Mouse (Mus musculus): ENCODE results near the gene Os9. TPM values are rescaled to one million over a fixed set of nuclear protein-coding genes. Genes with fewer than 3 reads are reported as not detected.

Os9 gene
- total and polyA plus RNA-seq, 3 experiments = 55.4 to 126 (median 99.7) TPM

DNA sequence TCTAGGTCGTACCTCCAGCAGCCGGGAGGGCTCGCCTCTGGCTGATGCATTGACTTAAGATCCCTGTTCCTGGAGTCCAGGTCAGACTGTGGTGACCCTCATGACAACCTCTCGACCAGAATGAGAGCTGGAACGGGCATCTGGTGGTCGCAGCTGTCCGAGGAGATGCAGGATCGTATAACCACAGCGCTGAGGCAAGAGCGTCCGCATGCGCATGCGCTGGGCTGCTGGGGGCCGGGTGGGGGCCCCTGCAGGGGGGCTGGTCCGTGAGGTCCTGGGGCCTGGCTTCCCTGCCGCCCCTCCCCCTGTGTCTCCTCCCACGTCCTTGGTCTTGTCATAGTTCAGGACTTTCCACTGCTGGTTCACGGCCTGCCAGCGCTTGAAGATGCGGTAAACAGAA, 64.4 kb downstream of the Os9 start:
- H3K4me3 ChIP-seq (ENCODE audit: low read depth, low read length) = no peak overlapping the region
- peaks cover 26% of the 10 kb centered on the region for H3K4me1 ChIP-seq (ENCODE audit: insufficient read depth, low read depth, low read length)
- H3K36me3 ChIP-seq (replicated peaks) = peaks cover 6% of the 10 kb centered on the region
- TF ChIP-seq POLR2AphosphoS5 (IDR thresholded peaks at IDR 0.05; ENCODE audit: insufficient replicate concordance, low read depth, low read length) = no peak
- no peak for TF ChIP-seq TAL1 (conservative IDR thresholded peaks at IDR 0.05; ENCODE audit: low read depth, low read length)
- TF ChIP-seq CTCF (IDR thresholded peaks at IDR 0.05; ENCODE audit: low read depth, low read length) = no peak
- no peak for TF ChIP-seq GATA2 (IDR thresholded peaks at IDR 0.05; ENCODE audit: borderline replicate concordance, low read depth, low read length)
- TF ChIP-seq GATA1 (IDR thresholded peaks at IDR 0.05; ENCODE audit: borderline replicate concordance, low read length) = no peak
- H3K27me3 ChIP-seq (ENCODE audit: insufficient read depth, low read length) = peaks cover 75% of the 10 kb centered on the region
- ATAC-seq (ENCODE audit: extremely low read depth, insufficient number of reproducible peaks, low FRiP score, poor library complexity, severe bottlenecking) (no peak), DNase-seq (ENCODE audit: low spot score) (no peak)
- H3K9me3 ChIP-seq (replicated peaks) = peaks cover 5% of the 10 kb centered on the region; the same call in 1 of the 2 replicates

DNA sequence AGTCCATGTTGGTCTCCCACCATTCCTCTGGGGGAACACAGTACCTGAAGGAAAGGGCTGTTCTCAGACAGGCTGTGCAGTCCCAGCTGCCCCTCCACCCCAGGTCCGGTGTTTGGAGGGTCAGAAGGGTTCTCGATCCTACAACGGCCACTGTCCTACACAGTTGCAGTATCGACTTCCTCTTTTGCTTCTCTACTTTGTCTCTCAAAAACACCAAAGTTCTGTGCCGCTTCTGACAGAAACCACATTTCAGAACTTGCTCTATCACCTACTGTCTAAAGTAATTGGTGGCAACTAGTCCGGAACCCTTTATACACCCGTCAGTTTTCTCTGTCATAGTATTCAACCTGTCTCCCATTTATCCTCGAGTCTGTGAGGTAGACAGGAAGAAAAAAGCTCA, 65.5 kb downstream of the Os9 start:
- no peak for ATAC-seq (ENCODE audit: extremely low read depth, insufficient number of reproducible peaks, low FRiP score, poor library complexity, severe bottlenecking)
- peaks cover 6% of the 10 kb centered on the region for H3K36me3 ChIP-seq (replicated peaks)
- peaks cover 70% of the 10 kb centered on the region for H3K27me3 ChIP-seq (ENCODE audit: insufficient read depth, low read length)
- peaks cover 5% of the 10 kb centered on the region; the same call in 1 of the 2 replicates for H3K9me3 ChIP-seq (replicated peaks)
- DNase-seq (ENCODE audit: low spot score) = no peak
- peaks cover 22% of the 10 kb centered on the region for H3K4me1 ChIP-seq (ENCODE audit: insufficient read depth, low read depth, low read length)
- TF ChIP-seq GATA2 (IDR thresholded peaks at IDR 0.05; ENCODE audit: borderline replicate concordance, low read depth, low read length) = no peak
- no peak for TF ChIP-seq TAL1 (conservative IDR thresholded peaks at IDR 0.05; ENCODE audit: low read depth, low read length)
- no peak for TF ChIP-seq GATA1 (IDR thresholded peaks at IDR 0.05; ENCODE audit: borderline replicate concordance, low read length)
- no peak for TF ChIP-seq POLR2AphosphoS5 (IDR thresholded peaks at IDR 0.05; ENCODE audit: insufficient replicate concordance, low read depth, low read length)
- TF ChIP-seq CTCF (IDR thresholded peaks at IDR 0.05; ENCODE audit: low read depth, low read length) = no peak
- H3K4me3 ChIP-seq (ENCODE audit: low read depth, low read length) = no peak overlapping the region

DNA sequence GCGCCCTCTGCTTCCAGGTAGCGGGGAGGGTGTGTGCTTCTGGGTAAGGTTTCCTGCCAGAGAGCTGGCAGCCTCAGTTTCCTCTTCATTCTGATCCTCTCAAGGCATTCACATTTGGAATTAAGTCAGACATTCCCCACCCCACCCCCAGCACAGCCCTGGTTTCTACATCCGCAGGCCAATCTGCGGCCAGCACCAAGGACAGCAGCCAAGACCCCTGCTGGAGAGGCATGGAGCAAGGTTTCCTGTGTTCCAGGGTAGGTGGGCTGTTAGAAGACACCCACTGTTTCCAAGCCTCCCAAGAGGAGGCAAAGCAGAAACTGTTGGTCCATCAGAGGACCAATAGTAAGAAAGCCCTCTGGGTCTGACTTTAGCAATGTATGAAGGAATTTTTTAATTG, 66.3 kb downstream of the Os9 start:
- no peak for DNase-seq (ENCODE audit: low spot score)
- H3K4me1 ChIP-seq (ENCODE audit: insufficient read depth, low read depth, low read length) = peaks cover 20% of the 10 kb centered on the region
- TF ChIP-seq CTCF (IDR thresholded peaks at IDR 0.05; ENCODE audit: low read depth, low read length) = no peak
- no peak for TF ChIP-seq TAL1 (conservative IDR thresholded peaks at IDR 0.05; ENCODE audit: low read depth, low read length)
- no peak for TF ChIP-seq GATA2 (IDR thresholded peaks at IDR 0.05; ENCODE audit: borderline replicate concordance, low read depth, low read length)
- peaks cover 6% of the 10 kb centered on the region for H3K36me3 ChIP-seq (replicated peaks)
- no peak for ATAC-seq (ENCODE audit: extremely low read depth, insufficient number of reproducible peaks, low FRiP score, poor library complexity, severe bottlenecking)
- H3K4me3 ChIP-seq (ENCODE audit: low read depth, low read length) = no peak overlapping the region
- peaks cover 69% of the 10 kb centered on the region for H3K27me3 ChIP-seq (ENCODE audit: insufficient read depth, low read length)
- H3K9me3 ChIP-seq (replicated peaks) = peaks cover 5% of the 10 kb centered on the region; the same call in 1 of the 2 replicates

DNA sequence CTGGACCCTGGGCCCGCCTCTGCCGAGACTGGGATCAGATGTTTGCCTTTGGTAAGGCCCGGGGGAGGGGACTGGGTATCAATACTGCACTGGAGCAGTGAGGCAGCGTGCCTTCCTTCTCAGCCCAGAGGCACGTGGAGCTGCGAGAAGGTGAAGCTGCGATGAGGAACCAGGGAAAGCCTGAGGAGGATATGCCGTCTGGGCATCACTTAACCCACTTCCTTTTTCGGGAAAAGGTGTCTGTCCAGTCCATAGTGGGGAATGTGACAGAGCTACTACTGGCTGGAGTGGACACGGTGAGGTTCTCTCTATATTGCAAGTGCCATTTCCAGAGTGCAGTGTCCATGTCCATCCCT, 70.8 kb downstream of the Os9 start:
- TF ChIP-seq GATA2 (IDR thresholded peaks at IDR 0.05; ENCODE audit: borderline replicate concordance, low read depth, low read length) (no peak), TAL1 (conservative IDR thresholded peaks at IDR 0.05; ENCODE audit: low read depth, low read length) (no peak), POLR2AphosphoS5 (IDR thresholded peaks at IDR 0.05; ENCODE audit: insufficient replicate concordance, low read depth, low read length) (no peak), GATA1 (IDR thresholded peaks at IDR 0.05; ENCODE audit: borderline replicate concordance, low read length) (no peak), CTCF (IDR thresholded peaks at IDR 0.05; ENCODE audit: low read depth, low read length) (no peak)
- no peak for DNase-seq (ENCODE audit: low spot score)
- peaks cover 4% of the 10 kb centered on the region; the same call in 1 of the 2 replicates for H3K4me1 ChIP-seq (ENCODE audit: insufficient read depth, low read depth, low read length)
- no peak for ATAC-seq (ENCODE audit: extremely low read depth, insufficient number of reproducible peaks, low FRiP score, poor library complexity, severe bottlenecking)
- no peak overlapping the region for H3K4me3 ChIP-seq (ENCODE audit: low read depth, low read length)
- H3K36me3 ChIP-seq (replicated peaks) = peaks cover 31% of the 10 kb centered on the region
- H3K27me3 ChIP-seq (ENCODE audit: insufficient read depth, low read length) = peaks cover 42% of the 10 kb centered on the region
- no peaks in the 10 kb centered on the region for H3K9me3 ChIP-seq (replicated peaks)

DNA sequence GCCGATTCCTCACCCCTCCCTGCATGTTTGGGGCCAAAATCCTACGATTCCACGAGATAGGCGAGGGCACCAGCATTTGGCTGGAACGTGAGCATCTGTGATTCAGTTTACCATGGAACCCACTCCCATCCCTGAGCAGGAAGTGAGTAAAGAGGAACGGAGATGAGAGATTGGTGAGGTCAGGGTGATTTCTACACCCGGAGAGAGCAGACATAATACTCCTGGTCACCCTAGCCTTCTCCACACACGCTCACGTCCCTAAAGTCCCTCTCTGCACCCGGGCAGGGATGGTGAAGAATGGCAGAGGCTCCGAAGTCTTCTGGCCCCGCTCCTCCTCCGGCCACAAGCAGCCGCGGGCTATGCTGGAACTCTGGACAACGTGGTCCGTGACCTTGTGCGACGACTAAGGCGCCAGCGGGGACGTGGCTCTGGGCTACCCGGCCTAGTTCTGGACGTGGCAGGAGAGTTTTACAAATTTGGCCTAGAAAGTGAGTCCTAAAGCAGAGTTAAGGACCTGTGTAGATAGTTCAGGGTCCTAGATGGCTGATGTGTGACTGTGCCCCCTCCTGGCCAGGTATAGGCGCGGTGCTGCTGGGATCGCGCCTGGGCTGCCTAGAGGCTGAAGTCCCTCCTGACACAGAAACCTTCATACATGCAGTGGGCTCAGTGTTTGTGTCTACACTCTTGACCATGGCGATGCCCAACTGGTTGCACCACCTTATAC, 71.4 kb downstream of the Os9 start:
- peaks cover 4% of the 10 kb centered on the region; the same call in 1 of the 2 replicates for H3K4me1 ChIP-seq (ENCODE audit: insufficient read depth, low read depth, low read length)
- H3K27me3 ChIP-seq (ENCODE audit: insufficient read depth, low read length) = peaks cover 39% of the 10 kb centered on the region
- no peak for DNase-seq (ENCODE audit: low spot score)
- TF ChIP-seq CTCF (IDR thresholded peaks at IDR 0.05; ENCODE audit: low read depth, low read length) (no peak), POLR2AphosphoS5 (IDR thresholded peaks at IDR 0.05; ENCODE audit: insufficient replicate concordance, low read depth, low read length) (no peak), GATA1 (IDR thresholded peaks at IDR 0.05; ENCODE audit: borderline replicate concordance, low read length) (no peak), GATA2 (IDR thresholded peaks at IDR 0.05; ENCODE audit: borderline replicate concordance, low read depth, low read length) (no peak), TAL1 (conservative IDR thresholded peaks at IDR 0.05; ENCODE audit: low read depth, low read length) (no peak)
- ATAC-seq (ENCODE audit: extremely low read depth, insufficient number of reproducible peaks, low FRiP score, poor library complexity, severe bottlenecking) = no peak
- peaks cover 36% of the 10 kb centered on the region for H3K36me3 ChIP-seq (replicated peaks)
- H3K9me3 ChIP-seq (replicated peaks) = no peaks in the 10 kb centered on the region
- no peak overlapping the region for H3K4me3 ChIP-seq (ENCODE audit: low read depth, low read length)

DNA sequence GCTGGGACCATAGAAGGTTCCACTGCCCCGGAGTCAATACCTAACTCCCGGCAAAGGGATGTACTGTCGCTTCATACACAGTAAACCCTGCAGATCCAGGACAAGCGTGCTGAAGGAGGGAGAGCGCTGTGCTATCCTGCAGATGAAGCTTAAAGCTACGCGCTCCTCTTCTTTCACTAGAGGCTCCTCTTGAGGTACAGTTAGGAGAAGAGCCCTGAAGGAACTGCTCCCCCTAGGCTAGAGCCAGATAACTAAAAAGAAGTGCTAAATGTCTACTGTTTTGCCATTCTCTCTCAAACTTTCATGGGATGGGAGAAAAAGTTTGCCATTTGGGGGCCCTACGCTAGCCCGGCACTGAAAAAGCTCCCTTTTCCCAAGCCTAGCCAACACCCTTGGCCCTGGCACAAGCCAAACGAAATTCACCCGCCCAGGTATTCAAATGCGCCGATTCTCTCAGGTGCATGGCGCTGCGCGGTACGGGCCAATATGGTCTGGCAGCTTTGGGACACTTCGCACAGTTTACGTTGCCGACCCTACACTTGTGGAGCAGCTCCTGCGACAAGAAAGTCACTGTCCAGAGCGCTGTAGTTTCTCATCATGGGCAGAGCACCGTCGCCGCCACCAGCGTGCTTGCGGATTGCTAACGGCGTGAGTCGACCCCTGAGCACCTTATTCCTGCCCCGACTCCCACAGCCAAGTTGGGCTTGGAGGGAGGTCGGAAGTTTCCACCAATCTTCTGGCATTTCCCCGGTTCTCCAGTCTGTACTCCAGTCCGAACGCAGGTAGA, 72.1 kb downstream of the Os9 start:
- Histone ChIP-seq H3K9me3 (replicated peaks) (no peaks in the 10 kb centered on the region), H3K4me3 (ENCODE audit: low read depth, low read length) (no peak overlapping the region)
- no peak for ATAC-seq (ENCODE audit: extremely low read depth, insufficient number of reproducible peaks, low FRiP score, poor library complexity, severe bottlenecking)

More for the DNA sequence above, 72.1 kb downstream of the Os9 start:
- peaks cover 36% of the 10 kb centered on the region for H3K27me3 ChIP-seq (ENCODE audit: insufficient read depth, low read length)
- peaks cover 4% of the 10 kb centered on the region; the same call in 1 of the 2 replicates for H3K4me1 ChIP-seq (ENCODE audit: insufficient read depth, low read depth, low read length)
- no peak for DNase-seq (ENCODE audit: low spot score)
- peaks cover 44% of the 10 kb centered on the region for H3K36me3 ChIP-seq (replicated peaks)
- TF ChIP-seq POLR2AphosphoS5 (IDR thresholded peaks at IDR 0.05; ENCODE audit: insufficient replicate concordance, low read depth, low read length) (no peak), GATA1 (IDR thresholded peaks at IDR 0.05; ENCODE audit: borderline replicate concordance, low read length) (no peak), TAL1 (conservative IDR thresholded peaks at IDR 0.05; ENCODE audit: low read depth, low read length) (no peak), GATA2 (IDR thresholded peaks at IDR 0.05; ENCODE audit: borderline replicate concordance, low read depth, low read length) (no peak)
